Mouse (Mus musculus) left cerebral cortex, postnatal 10 days (tissue): ENCODE results near the gene A830005F24Rik. TPM values are rescaled to one million over a fixed set of nuclear protein-coding genes. Genes with fewer than 3 reads are reported as not detected.
A peak's percentile ranks its signal among the peaks of the same experiment; 100 is the strongest.

ENCODE experiments used
- DNase-seq, 2 experiments: peaks; one replicate each; pipeline ENCODE4 v3.0.0; 2021 to 2022; ENCODE audit warnings: low spot score in 2 of 2, mixed read lengths in 1 of 2; ENCODE audit errors: extremely low spot score in 1 of 2
- intact Hi-C: fragments of 180-260 bp; cut with DNase I; formaldehyde crosslinking; loops from one replicate; pipeline ENCODE4 v1.15.1; 2025
- microRNA-seq: library from miRNA; unstranded; fragments of <30 nt; microRNA quantifications from one replicate; pipeline ENCODE4 v1.2.0, GENCODE M21; 2022
- total RNA-seq, 2 experiments: library from RNA; stranded (reverse); gene quantifications; 2 replicates each; pipeline ENCODE4 v1.2.3; 2021

The A830005F24Rik gene
- total RNA-seq, 2 experiments from 2014 or later: 0.79 to 1.8 TPM

DNA sequence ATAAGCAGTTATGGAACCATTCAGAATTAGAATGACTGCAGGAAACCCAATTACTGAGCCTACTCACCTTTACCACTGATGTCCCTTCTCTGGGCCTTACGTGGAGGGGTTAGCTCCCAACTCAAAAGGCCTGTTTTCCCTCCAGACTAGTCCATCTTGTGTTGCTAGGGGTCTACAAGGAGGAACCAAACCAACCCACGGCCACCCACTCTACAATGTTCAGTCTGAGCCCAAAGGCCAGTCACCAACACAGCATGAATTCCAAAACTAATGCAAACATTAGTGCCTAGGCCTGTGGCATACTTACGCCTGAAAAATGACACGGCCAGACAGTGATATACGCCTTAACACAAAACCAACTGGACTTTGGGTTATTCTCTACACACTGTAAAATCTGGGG lies 20.1 kb downstream of the A830005F24Rik start:
- intact Hi-C loops: no loop called here
- DNase-seq: no peak

DNA sequence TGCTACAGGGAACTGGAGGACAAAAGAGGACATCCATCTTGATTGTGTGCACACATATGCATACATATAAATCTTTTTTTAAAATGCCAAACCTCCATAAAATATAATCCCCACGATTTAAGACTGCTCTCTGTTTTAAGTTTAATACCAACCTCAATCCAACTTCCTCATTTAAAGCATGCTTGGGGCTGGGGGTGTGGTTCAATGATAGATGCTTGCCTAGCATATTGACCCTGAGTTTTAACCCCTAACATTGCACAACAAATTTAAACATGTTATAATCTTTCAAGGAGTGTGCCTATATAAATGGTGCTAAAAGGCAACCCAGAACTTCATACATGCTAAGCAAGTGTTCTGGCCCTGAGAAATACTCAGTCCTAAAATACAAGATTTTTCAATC lies 27.1 kb downstream of the A830005F24Rik start:
- no peak for DNase-seq
- intact Hi-C loops: no loop called here

- DNase-seq: no peak
- intact Hi-C loops: no loop called here
Observed at GRCm38 (mm10) chr13:48544391-48544790, 31.0 kb downstream of the A830005F24Rik start.

DNA sequence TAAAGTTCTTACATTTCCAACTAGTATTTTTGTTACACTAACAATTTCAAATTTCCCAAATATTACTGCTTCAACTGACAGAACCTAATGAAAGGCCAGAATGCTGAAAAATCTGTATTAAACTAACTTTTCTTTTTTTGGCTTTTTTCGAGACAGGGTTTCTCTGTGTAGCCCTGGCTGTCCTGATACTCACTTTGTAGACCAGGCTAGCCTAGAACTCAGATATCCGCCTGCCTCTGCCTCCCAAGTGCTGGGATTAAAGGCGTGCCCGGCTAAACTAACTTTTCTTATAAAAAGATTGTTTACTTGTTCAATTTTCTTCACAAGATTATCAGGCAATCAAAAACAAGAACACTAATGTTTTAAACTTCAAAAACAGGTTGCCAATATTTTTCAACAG lies 31.5 kb downstream of the A830005F24Rik start:
- no peak for DNase-seq
- intact Hi-C loops: no loop called here

GRCm38 (mm10) chr13:48545476-48546281 lies 32.3 kb downstream of the A830005F24Rik start:
- intact Hi-C loops: no loop called here
- DNase-seq: peak; percentile 96 to 100

GRCm38 (mm10) chr13:48546330-48546917 lies 33.1 kb downstream of the A830005F24Rik start:
- peak; percentile 99 to 100 for DNase-seq
- intact Hi-C loops: no loop called here

DNA sequence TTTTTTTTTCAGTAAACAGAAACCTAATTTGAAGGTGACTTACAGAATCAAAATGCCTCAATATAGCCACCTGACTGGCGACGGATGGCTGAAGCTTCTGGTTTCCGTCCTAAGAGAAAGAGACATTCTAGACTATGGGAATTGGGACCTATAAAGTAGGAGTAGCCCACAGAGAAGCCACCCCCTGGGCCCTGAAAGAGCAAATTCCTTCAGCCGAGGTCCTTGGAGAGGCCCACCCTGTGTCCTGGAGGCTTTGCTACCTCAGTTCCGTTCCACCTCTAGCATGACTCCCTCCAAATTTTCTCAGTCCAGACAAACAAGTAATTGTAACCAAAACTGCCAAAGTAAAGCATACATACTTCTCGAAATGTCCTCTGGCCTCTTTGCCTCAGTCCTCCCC lies 34.3 kb downstream of the A830005F24Rik start:
- intact Hi-C loops: no loop called here
- no peak for DNase-seq

- intact Hi-C loops: no loop called here
- no peak for DNase-seq
Observed at GRCm38 (mm10) chr13:48548296-48548695, 34.9 kb downstream of the A830005F24Rik start.

- intact Hi-C loops: no loop called here
- DNase-seq: peak; percentile 88 to 94
Observed at GRCm38 (mm10) chr13:48552181-48553090, 39.1 kb downstream of the A830005F24Rik start.

DNA sequence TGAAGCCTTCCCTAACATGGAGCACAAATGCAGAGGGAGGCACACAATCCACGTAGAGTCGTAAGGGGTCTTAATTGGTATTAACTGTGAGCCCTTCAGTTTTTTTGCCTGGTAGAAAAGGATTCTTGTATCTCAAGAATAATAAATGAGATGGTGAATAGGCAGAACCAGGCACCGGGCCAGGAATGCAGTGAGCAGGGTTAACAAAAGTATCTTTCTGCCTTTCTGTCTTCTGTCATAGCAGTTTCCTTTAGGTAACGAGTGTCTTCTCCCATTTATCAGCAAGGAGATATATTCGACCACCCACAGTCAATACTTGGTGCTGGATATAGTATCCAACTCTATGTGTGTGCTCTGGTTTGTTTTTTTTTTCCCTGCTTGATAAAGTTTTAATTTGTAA lies 40.1 kb downstream of the A830005F24Rik start:
- intact Hi-C loops: no loop called here
- no peak for DNase-seq

DNA sequence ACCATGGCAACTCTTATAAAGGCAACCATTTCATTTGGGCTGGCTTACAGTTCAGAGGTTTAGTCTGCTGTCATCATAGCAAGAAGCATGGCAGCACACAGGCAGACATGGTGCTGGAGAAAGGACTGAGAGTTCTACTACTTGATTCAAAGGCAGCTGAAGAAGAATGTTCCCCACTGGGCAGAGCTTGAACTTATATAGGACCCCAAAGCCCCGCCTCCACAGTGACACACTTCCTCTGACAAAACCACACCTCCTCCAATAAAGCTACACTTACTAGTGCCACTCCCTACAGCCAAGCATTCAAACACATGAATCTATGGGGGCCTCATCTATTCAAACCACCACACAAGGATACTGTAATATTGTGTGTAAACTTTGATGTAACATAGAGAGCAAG lies 41.2 kb downstream of the A830005F24Rik start:
- intact Hi-C loops: no loop called here
- no peak for DNase-seq

GRCm38 (mm10) chr13:48555976-48556375 lies 42.6 kb downstream of the A830005F24Rik start:
- intact Hi-C loops: no loop called here
- DNase-seq: no peak

DNA sequence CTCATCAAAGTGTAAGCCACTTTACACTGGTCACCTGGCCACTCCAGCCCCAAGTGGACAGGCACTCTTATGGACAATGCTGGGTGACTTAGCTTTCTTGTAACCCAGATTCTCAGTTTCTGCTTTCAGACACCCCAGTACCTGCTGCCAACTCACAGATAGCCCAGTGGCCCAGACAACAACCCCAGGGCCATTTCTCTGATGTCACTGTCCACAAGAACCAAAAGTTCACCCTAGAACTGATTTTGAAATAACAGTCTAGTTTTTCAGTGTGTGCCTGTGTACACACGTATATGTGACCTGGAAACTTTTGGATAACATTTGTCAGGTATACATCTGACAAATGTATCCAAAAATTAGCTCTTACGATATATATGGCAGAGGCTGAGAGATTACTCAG lies 48.1 kb downstream of the A830005F24Rik start:
- intact Hi-C loops: no loop called here
- DNase-seq: no peak

- no peak for DNase-seq
Observed at GRCm38 (mm10) chr13:48562336-48562735, 49.0 kb downstream of the A830005F24Rik start.

More at GRCm38 (mm10) chr13:48562336-48562735, 49.0 kb downstream of the A830005F24Rik start:
- intact Hi-C loops: no loop called here

Small RNA genes within 50 kb of the gene (microRNA-seq; reads per million reads assigned to microRNA genes)
- gene Gm24111: not detected
- gene Mirlet7a-1: 249 reads per million, percentile 64 among the genes with 10 or more reads in this experiment
- 13,303 reads per million, percentile 96 among the genes with 10 or more reads in this experiment for gene Mirlet7d
- gene Mirlet7f-1: not detected

Other genes starting within 250 kb of the A830005F24Rik start
- gene Zfp169, start 119 bp upstream of the A830005F24Rik start, total RNA-seq: 10 to 100 TPM; 18.1 to 19.6 TPM
- 10 to 100 TPM; 21.3 to 23.5 TPM for gene Ptpdc1, start 112.1 kb downstream of the A830005F24Rik start, total RNA-seq
- not detected for gene Barx1, start 149.4 kb downstream of the A830005F24Rik start, total RNA-seq